Mouse (Mus musculus) erythroblast, embryonic 14.5 days (primary cell): Measurements from ENCODE around the gene Tmem161b.
"Not testable (repeated sequence)": the region's sequence is repeated elsewhere in the genome, so short reads cannot be mapped to it uniquely, and the experiment has no call there.

Experiments used
- GATA1 ChIP-seq: IDR thresholded peaks from 2 replicates; pipeline ENCODE4 v1.6.1; 2012; ENCODE audit warnings: low read length, inconsistent platforms, mixed read lengths
- TAL1 ChIP-seq: IDR thresholded peaks from 3 replicates; pipeline ENCODE4 v1.6.1; 2012; ENCODE audit warnings: low read length, inconsistent platforms, mixed read lengths

GRCm38 (mm10) chr13:84264418-84264817 is 42.3 kb downstream of the Tmem161b start:
- TF ChIP-seq GATA1, TAL1: not testable (repeated sequence)
